Mouse (Mus musculus) lung, postnatal 25 days (tissue): ENCODE results near the gene Pik3r5.

Source experiments
- DNase-seq: peaks from one replicate; pipeline ENCODE4 v3.0.0; 2022; ENCODE audit warnings: low spot score

Pik3r5 gene

DNA sequence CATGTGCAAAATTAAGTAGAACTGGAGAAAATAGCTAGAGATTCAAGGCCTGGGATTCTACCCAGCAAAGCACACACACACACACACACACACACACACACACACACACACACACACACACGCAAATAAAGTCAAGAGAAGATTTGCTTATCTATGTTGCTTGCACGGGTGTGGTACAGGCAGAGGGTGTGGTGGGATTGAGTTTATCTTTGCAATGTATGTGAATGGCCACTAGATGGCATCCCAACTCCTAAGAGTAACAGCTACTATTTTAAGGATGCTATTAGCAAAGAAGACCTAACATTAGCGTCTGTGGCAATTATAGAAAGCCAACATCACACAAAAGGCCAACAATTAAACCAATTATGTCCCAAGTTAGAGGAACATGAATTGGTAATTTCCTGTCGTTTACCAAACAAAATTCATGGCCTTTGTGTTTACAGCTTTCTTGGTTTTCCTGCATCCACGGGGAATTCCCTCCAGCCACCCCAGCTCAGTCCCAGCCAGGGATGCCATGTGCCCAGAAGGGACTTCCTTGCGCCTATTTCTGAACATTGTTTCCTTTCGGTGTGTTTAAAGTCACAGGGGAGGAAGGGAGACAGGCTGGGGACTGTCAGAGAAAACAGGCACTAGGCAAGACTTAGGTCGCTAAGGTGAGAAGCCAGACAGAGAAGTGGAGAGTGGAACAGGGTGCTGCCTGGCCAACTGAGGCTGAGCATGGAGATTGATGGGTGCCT lies 53.5 kb downstream of the Pik3r5 start:
- DNase-seq = peak; percentile 56

DNA sequence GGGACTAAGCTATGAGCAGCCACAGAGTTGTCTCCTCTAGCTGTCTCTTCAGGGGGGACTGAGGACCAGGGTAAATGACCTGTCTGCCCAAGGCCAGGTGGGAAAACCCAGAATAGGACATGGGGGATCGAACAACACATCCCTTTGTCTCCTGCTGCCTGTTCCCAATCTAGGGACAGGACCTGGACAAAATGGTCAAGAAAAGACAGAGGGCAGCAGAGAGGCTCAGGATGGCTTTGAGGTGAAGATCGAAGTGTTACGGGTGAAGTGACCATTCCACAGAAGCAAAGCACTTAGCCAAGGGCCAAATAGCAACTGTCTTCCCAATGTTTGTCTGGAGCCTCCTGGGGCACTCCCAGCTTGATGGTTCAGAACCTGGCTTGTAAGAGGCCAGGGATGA lies 54.2 kb downstream of the Pik3r5 start:
- DNase-seq = no peak

DNA sequence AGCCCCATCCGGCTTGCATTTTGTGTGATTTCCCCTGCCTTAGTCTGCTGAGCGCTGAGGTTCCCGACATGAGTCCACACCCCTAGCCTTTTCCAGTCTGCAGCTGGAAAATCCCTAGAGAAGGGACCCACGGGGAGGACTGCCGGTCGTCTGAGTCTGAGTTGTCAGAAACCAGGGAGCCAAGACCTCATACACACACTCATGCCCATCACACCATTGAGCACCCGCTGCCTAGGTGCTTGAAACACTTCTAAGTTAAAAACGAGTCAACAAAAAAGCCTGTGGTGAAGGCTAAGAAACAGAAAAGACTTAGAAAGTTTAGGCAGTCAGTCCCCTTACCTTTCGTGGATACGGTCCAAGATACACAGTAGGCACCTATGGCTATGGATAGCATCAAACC lies 55.8 kb downstream of the Pik3r5 start:
- DNase-seq = no peak

DNA sequence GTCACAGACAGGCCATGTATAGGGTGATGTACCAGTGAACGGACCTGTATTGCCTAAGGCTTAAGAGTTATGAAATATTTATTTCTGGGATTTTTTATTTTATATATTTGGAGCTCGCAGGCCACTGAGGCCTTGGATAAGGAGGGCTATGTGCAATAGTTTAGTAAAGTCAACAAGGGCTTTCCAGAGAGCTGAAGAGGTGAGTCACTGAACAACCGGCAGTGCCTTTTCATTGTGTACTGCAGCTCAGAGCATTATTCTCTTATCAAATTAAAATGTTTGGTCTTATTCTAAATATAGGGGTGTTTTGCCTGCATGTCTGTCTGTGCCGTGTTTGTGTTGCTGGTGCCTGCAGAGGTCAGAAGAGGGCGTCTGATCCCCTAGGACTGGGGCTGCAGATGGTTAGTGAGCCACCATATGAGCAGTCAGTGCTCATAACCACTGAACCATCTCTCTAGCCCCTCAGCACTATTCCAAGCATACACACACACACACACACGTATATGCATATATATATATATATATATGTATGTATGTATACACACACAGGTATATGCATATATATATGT lies 56.4 kb downstream of the Pik3r5 start:
- DNase-seq = no peak

DNA sequence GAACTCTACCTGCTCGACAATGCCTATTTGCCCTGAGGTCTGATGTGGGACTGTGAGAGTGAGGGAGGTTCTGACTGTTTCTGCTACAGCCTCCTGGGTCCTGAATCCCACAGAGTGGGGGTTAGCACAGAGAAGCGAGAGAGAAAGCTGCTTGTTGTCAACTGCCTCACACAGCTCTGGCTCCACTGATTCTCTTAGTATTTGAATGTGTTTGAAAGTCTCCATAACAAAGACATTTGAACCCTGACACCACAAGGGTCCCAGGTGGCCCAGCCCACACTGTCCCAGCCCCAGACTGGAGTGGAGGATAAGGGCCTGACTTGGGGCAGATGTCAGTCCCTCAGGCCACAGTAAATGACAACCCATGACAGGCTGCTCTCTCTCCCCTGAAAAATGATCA lies 57.3 kb downstream of the Pik3r5 start:
- no peak for DNase-seq

DNA sequence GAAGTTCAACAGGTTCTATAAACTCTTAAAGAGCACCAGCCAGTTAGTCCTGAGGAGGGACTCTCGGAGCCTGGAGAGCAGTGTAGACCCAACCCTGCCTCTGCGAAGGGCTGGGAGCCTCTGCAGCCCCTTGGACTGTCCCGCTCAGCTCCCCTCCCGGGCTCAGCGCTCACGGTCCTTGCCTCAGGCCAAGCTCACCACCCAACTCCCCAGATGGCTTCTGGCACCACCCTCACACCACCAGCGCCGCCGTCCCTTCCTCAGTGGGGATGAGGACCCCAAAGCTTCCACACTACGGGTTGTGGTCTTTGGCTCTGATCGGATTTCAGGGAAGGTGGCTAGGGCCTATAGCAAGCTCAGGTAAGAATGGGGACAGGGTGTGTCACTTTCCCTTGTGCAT lies 60.7 kb downstream of the Pik3r5 start:
- no peak for DNase-seq

DNA sequence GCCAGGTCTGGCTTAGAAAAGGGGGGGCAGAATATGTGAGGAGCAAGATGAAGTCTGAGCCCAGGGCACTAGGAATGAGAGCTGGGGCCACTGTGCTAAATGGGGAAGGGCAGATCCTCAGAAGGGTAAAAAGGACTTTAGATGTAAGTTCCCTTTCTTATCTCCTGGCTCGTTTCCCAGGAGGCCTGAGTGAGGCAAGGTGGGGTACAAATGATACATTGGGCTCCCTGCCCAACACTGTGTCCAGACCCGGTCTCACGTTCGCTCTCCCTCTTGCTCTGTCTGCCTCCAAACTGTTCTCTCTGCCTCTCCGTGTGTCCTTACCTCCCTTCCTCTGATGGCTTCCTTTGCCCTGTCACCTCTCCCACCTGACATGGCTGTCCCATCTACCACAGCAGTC lies 61.8 kb downstream of the Pik3r5 start:
- no peak for DNase-seq

DNA sequence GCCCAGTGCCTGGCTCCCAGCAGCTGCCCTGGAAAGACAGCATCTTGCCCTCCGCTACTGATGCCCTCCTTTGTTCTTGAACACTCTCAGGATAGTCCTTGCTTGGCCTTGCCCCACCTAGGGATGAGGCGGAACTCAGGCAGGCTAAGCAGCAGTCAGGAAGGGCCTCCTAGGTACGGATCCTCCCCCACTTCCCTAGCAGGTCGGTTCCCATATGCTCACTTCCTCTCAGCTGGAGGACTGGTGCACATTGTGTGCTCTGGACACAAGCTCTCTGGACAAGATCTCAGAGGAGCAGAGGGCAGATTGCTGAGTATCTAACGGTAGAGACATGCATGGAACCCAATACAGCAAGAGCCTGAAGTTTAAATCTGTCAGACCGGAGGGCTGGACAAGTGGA lies 65.2 kb downstream of the Pik3r5 start:
- no peak for DNase-seq

DNA sequence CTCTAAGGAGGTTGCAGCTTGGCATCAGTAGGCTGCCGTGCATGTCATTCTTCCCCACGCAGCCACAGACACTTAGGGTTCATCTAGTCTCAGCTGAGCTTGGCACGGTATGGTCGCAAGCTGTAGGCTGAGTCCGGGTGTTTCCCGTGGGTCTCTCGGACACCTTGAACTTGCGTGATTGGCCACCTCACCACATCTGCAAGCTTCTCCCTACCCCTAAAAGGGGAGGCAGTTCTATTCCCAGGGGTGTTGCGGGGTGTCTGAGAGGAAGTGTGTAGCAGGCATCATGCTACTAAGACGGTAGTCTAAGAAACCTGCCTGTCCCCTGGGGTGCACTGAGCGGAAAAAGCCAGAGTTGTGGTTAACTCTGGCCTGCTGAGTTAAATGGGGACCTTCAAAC lies 66.6 kb downstream of the Pik3r5 start:
- DNase-seq = no peak

DNA sequence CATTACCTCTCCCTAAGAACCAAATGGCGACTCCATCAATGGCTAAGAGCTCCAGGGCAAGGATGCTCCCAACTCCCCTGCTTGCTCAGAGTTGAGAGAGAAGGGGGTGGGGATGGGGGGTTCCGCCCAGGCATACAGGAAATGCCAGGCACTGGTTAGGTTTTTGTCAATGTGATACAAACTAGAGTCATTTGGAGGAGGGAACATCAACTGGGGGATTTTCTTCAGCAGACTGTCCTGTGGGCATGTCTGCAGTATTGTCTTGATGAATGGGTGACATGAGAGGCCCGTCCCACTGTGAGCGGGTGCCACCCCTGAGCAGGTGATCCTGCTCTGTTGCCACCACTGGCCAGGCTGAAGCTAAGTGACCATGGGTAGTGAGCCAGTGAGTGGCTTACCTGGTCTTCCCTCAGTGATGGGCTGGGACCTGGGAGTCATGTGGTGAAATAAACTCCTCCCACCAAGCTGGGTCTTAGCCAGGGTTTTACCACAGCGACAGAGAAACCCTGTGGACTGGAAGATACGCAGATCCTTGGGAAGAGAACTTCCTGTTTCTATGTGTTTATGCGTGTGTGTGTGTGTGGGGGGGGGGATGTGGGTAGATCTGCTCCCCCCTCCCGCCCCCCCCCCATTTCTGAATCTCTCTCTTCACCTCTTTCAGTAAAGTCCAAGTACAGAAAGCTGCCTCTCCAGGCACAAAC lies 67.2 kb downstream of the Pik3r5 start:
- DNase-seq = no peak

DNA sequence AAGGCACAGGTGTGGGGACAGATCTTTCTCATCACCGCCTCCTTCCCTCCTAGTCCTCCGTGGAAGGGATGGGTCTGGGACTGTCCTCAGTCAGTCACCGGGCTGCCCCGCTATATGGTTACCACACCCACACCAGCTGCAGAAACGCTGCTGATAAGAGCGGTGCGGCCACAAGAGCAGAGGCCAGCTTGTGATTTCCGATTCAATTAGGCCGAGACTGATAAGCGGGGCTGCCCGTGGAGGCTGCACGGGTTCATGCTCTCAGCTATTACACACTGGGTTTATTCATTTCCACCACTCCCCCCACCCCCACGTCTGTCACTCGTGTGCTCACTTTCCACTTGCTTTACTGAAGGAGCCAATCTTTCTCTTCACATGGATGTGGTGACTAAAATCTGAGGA lies 69.0 kb downstream of the Pik3r5 start:
- no peak for DNase-seq

DNA sequence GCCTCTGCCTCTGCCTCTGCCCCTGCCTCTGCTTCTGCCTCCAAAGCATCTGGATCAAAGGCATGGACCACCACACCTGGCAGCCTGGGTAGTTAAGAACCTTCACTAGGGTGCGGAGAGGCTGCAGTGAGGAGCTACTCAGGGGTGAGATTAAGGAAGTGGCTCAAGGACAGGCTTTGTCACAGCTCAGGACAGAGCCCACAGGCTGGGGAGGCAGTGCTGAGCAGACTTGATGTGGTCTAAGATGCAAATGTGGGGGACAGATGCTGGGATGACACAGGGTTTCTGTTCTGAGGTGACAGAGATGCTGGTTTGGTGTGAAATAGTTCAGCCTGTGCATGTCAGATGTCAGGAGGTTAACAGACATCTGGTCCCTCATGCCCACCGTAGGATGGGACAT lies 70.5 kb downstream of the Pik3r5 start:
- DNase-seq = no peak

DNA sequence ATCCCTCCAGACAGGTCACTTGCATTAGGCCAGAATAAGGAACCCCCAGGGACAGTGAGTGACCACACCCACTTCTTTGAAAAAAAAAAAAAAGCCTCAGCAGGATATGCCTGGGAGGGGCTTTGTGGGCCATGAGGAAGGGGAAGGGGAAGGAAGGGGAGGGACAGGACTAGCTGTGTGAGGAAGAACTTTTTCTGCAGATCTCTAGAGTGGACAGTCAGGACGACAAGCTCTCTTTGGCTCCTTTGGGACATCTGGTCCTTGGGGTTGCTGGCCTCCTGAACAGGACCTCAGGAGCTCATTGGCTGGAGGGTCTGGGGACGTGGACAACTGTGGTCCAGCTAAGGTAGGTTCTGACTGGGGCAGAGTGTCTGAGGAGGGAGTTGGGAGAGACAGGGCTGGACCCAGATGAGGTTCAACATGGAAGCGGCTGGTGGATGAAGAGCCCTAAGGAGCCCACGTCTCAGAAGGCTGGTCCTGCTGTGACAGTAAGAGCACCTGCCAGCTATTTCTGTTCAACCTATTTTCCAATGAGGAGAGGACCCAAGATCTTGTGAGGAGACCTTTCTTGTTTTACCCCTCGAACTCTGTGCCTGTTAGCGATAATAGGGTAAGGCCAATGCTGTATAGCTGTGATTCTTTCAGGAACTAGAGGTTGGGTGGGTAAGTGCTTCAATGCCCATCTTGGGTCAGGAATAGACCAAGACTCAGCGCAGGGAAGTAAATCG lies 71.1 kb downstream of the Pik3r5 start, which contains the start of gene Pik3r6:
Gene Pik3r6 (plus strand): TSS at position 118 of the 728 bp plus-strand sequence.
- DNase-seq = peak; percentile 36

DNA sequence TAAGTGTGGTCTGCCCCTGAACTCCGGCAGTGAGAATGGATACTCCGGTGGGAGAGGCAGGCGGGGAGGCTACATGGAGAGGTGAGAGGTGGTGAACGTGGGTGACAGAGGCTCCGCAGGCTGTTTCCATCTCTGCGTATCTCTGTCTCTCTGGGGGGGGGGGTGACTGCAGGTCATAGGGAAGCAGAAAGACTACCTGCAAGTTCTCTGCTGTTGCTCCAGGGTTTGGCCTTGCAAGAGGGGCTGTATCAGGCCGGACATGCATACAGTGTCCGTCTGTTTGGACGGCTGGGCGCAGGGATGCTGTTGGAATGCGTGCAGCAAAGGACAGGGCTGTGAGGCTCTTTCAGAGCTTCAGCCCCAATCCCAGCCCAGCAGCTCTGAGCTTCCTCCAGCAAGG lies 73.0 kb downstream of the Pik3r5 start:
- no peak for DNase-seq

DNA sequence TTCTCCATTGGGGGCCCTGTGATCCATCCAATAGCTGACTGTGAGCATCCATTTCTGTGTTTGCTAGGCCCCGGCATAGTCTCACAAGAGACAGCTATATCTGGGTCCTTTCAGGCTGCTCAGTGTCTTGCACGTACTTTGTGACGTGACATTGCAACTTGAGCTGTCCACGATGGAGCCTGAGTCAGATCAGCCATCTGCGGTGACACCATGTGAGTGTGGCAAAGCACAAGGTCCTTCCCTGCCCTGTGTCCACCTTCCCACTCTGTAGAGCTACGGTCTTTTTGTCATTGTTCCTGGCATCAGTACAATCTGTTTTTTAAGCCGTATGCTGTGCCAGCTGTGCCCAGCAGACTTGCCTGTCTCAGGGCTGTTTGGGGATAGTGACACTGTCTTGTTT lies 75.3 kb downstream of the Pik3r5 start:
- no peak for DNase-seq

DNA sequence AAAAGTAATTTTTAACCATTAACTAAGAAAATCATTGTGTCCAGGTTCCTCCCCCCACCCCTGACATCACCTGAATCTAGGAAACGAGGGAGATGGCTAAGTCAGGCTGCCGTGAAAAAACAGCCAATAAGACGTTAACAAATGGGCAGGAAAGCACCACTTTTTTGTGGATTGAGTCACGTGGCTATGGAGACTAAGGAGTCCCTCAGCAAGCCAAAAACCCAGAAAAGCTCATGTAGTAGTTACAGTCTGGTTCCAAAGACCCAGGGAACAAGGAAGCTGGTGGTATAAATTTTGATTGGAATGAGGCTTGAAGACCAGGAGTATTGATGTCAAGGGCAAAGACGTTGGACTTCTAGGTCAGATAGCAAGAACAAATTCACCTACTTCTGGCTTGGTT lies 76.7 kb downstream of the Pik3r5 start:
- no peak for DNase-seq

DNA sequence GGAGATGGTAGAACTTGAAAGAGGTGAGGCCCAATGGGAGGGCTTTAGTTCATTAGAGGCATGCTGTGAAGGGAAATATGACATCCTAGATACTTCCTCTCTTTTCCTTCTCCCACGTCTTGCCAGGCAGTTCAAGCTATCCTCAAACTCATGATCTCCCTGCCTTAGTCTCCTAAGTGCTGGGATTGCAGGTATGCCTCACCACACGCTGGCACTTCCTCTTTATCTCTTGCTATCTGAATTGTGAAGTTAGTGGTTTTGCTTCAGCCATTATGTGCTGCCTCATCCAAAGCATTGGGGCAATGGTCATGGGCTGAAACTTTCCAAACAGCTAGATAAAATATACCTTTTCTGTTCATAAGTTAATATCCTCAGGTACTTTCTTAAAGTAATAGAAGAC lies 77.3 kb downstream of the Pik3r5 start:
- DNase-seq = no peak

DNA sequence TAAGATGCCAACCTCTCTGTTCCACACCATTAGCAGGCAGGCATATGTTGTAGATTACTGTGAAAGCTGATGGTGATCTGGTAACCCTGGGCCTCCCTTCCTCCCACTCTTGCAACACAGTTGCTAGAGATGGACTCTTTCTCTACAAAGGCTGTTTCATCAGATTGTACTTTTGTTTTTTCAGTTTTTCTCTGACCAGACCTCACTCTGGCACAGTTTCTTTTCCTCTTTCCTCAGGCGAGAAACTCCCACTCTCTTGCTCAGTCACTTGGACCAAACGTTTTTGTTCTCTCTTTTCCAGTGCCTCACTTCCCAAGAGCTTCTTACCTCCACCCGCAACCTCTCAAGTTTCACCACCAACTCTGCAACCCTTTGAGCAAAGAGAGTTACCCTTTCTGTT lies 82.0 kb downstream of the Pik3r5 start:
- peak; percentile 21 for DNase-seq

DNA sequence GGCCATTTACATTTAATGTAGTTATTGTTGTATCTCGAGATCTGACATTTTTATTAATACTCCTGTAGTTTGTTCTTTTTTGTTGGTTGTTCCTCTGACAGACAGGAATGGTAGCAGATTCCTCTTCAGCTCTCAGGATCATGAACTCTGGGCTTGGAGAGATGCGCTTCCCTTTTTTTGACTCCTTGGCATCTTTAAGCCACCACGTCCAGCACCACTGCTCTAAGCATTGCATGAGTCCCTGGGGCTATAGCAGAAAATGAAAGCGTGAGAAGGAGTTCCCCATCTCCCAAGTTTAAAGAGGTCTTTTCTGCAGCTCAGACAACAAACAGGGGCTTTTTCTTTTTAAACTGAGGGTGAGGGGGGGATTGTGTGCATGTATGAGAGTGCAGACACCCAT lies 87.4 kb downstream of the Pik3r5 start:
- no peak for DNase-seq

DNA sequence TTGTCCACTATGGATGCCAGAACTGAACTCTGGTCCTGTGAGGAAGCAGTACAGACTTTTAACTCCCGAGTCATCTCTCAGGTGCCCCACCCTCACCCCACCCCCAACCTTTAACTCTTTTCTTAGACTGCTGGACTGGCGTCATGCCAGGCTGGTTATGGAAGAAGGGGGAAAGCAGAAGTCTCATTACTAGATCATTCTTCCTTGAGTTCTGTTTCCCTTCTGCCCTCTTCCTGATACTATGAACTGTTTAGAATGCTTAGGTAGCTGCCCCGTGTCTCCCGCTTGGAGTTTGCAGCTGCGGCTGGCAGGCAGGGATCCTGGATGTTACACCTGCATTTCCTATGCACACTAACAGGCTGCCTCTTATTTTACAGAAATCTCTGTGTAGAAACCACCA lies 87.9 kb downstream of the Pik3r5 start:
- no peak for DNase-seq

DNA sequence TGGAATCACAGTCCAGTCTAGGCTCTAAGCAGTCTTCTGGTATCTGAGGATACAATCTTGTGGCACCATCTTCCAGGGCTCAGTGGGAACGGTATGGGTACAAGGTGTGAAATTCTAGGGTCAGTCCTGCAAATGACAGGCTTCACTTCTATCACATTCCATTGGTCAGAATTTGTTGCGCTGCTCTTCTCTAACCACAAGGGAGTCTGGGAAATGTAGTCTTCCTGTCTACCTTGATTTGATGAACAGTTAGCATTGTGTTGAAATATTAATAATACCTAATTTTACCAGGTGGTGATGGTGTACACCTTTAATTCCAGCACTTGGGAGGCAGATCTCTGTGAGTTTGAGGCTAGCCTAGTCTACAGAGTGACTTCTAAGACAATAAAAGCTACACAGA lies 88.5 kb downstream of the Pik3r5 start:
- no peak for DNase-seq

DNA sequence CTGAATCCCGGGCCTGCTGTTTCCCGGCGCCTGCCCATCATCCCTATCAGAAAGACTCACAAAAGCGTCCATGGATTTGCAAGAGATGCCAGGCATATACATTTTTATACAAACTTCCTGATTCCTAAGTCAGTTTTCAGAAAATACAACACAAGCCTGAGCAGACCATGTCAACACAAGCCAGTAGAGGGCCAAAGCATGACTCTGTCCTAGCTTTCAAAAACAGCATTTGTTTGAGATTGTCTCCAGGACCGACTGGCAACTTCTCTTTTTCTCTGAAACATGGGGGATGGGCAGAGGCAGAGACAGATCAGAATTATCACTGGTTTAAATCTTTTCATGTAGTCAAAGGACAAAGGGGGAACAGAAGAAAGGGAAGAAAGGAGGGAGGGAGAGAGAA lies 89.4 kb downstream of the Pik3r5 start:
- DNase-seq = no peak

DNA sequence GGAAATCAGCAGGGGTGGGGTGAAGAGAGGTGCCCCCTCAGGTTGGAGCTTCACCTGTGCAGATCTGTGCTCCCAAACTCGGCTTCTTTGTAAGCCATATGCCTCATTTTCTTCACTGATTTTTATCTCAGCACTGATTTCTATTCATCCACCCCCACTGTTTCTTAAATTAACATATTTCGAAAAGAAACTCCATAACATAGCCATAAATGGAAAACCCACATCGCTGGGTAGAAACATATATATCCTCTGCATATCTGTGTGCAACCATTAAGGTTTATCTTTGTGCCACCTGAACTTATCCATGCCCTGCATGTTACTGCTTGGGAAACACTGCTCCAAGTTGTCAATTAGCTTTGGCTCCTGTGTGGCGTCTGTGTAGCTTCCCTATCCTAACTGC lies 94.5 kb downstream of the Pik3r5 start:
- no peak for DNase-seq
